Mouse (Mus musculus) hindbrain, embryonic 10.5 days (tissue): ENCODE results near the gene Lpar2. TPM values are rescaled to one million over a fixed set of nuclear protein-coding genes. Genes with fewer than 3 reads are reported as not detected.

Source experiments
- DNase-seq: peaks from one replicate; pipeline ENCODE4 v3.0.0-alpha.2; 2017; ENCODE audit warnings: low spot score
- H3K27ac ChIP-seq: fragments of 300-500 bp; sonication (generic); 2 replicates; pipeline ENCODE4 v1.5.1; 2016; ENCODE audit warnings: mild to moderate bottlenecking, moderate library complexity
- H3K27me3 ChIP-seq: fragments of 300-500 bp; sonication (generic); 2 replicates; pipeline ENCODE4 v1.6.1; 2016; ENCODE audit warnings: mild to moderate bottlenecking; ENCODE audit not compliant: poor library complexity, insufficient read depth, severe bottlenecking
- H3K36me3 ChIP-seq: fragments of 300-500 bp; sonication (generic); 2 replicates; pipeline ENCODE4 v1.6.1; 2016; ENCODE audit warnings: mild to moderate bottlenecking, moderate library complexity
- H3K4me1 ChIP-seq: fragments of 300-500 bp; sonication (generic); replicated peaks from 2 replicates; pipeline ENCODE4 v1.6.1; 2016; ENCODE audit warnings: mild to moderate bottlenecking
- H3K4me3 ChIP-seq: fragments of 300-500 bp; sonication (generic); 2 replicates; pipeline ENCODE4 v1.5.1; 2016; ENCODE audit warnings: mild to moderate bottlenecking, moderate library complexity
- H3K9me3 ChIP-seq: fragments of 300-500 bp; sonication (generic); 2 replicates; pipeline ENCODE4 v1.6.1; 2016; ENCODE audit warnings: mild to moderate bottlenecking, moderate library complexity
- WGBS: fragments of 180-500 bp; shearing (Covaris S2); methylation state at CpG from one replicate; pipeline ENCODE4 v1.1.7; 2016; 5-methylcytosine and 5-hydroxymethylcytosine counted together
- polyA plus RNA-seq: library from polyadenylated mRNA; unstranded; fragments of >200 nt; fragmentation: Nextera tagmentation; extraction: Ambion mirVana; gene quantifications from 2 replicates; pipeline ENCODE4 v1.2.1, GENCODE M21; 2016

Gene Lpar2
- polyA plus RNA-seq, 1 experiment from 2014 or later: 0.63 TPM

- H3K4me1 ChIP-seq: peaks cover 19% of the 10 kb centered on the region
- no peak for DNase-seq
- H3K4me3 ChIP-seq: no peak overlapping the region
- 0 out of 2 replicates have a peak, but pooled peaks cover 1% of the 10 kb centered on the region for H3K9me3 ChIP-seq
- WGBS: 71% methylated on average over 3 of the region's 3 CpGs
- H3K27me3 ChIP-seq: no peaks in the 10 kb centered on the region
- 0 out of 2 replicates have a peak overlapping the region, but pooled peaks have one; percentile 86 for H3K27ac ChIP-seq
- peaks cover 79% of the 10 kb centered on the region for H3K36me3 ChIP-seq
Measured at GRCm38 (mm10) chr8:69809820-69810219, 12.4 kb upstream of the Lpar2 start.

DNA sequence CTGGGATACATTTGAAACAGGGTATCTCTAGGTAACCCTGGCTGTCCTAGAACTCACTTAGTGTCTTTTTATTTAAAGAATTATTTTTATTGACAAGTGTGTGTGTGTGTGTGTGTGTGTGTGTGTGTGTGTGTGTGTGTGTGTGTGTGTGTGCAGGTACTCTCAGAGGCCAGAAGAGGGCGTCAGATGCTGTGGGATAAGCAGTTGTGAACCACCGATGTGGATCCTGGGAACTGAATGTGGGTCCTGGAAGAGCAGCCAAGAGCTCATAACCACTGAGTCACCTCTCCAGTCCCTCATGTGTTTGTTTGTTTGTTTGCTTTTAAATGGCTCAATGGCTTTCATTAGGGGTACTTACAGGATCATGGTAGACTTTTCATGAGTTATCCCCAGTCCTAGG is 7.3 kb upstream of the Lpar2 start:
- H3K27ac ChIP-seq: no peak overlapping the region
- no peaks in the 10 kb centered on the region for H3K27me3 ChIP-seq
- peaks cover 13% of the 10 kb centered on the region for H3K4me1 ChIP-seq
- DNase-seq: no peak
- no peak overlapping the region for H3K4me3 ChIP-seq
- WGBS: 83% methylated on average over 2 of the region's 2 CpGs
- 0 out of 2 replicates have a peak, but pooled peaks cover 2% of the 10 kb centered on the region for H3K9me3 ChIP-seq
- H3K36me3 ChIP-seq: peaks cover 84% of the 10 kb centered on the region

- H3K4me3 ChIP-seq: no peak overlapping the region
- 94% methylated on average over 4 of the region's 4 CpGs for WGBS
Measured at GRCm38 (mm10) chr8:69815396-69815795, 6.8 kb upstream of the Lpar2 start.

GRCm38 (mm10) chr8:69820466-69820865 is 1.8 kb upstream of the Lpar2 start:
- no peak for DNase-seq
- 0 out of 2 replicates have a peak, but pooled peaks cover 15% of the 10 kb centered on the region for H3K27me3 ChIP-seq
- no peak overlapping the region for H3K27ac ChIP-seq
- WGBS: 83% methylated on average over 9 of the region's 9 CpGs
- H3K9me3 ChIP-seq: no peaks in the 10 kb centered on the region
- H3K4me3 ChIP-seq: no peak overlapping the region
- peaks cover 56% of the 10 kb centered on the region for H3K4me1 ChIP-seq
- peaks cover 63% of the 10 kb centered on the region for H3K36me3 ChIP-seq

More at GRCm38 (mm10) chr8:69815396-69815795, 6.8 kb upstream of the Lpar2 start:
- DNase-seq: no peak
- Histone ChIP-seq H3K4me1 (peaks cover 13% of the 10 kb centered on the region), H3K36me3 (peaks cover 80% of the 10 kb centered on the region), H3K9me3 (0 out of 2 replicates have a peak, but pooled peaks cover 2% of the 10 kb centered on the region), H3K27ac (no peak overlapping the region), H3K27me3 (0 out of 2 replicates have a peak, but pooled peaks cover 5% of the 10 kb centered on the region)

DNA sequence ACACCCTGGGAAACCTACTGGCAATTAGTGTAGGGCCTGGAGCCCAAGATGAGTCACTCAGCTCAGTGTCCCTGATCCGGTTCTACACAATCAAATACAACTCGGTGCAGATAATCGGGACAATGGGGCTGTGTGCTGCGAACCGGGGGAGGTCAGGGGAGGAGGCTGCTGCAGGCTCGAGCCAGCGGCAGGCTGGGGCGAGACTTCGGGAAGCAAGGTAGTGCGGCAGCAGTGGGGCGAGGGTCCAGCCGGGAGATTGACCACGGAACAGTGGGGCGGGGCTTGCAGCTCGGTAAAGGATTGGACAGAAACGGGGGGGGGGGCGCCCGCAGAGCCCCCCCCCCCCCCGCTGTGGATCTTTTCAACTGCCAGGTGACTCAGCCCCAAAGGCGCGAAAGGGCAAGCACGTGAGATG is 251 bp upstream of the Lpar2 start:
- WGBS: under 1% methylated on average over 18 of the region's 22 CpGs
- H3K36me3 ChIP-seq: peaks cover 63% of the 10 kb centered on the region
- peak overlapping the region; percentile 67 for H3K4me3 ChIP-seq
- peak overlapping the region; percentile 90 for H3K27ac ChIP-seq
- H3K9me3 ChIP-seq: no peaks in the 10 kb centered on the region
- H3K4me1 ChIP-seq: peaks cover 47% of the 10 kb centered on the region
- DNase-seq: peak; percentile 76
- H3K27me3 ChIP-seq: 0 out of 2 replicates have a peak, but pooled peaks cover 15% of the 10 kb centered on the region

DNA sequence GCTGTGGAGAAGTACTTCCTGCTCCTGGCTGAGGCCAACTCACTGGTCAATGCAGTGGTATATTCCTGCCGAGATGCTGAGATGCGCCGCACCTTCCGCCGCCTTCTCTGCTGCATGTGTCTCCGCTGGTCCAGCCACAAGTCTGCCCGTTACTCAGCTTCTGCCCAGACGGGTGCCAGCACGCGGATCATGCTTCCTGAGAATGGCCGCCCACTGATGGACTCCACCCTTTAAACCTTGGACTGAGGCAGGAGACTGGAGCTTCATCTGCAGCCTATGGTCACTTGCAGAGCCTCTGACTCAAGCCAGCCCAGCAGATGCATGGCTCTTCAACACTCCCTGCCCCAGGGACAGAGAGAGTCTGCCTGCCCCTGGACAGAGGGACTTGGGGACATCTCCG is 4.1 kb downstream of the Lpar2 start:
- DNase-seq: no peak
- Histone ChIP-seq H3K4me3 (no peak overlapping the region), H3K27me3 (0 out of 2 replicates have a peak, but pooled peaks cover 4% of the 10 kb centered on the region), H3K4me1 (peaks cover 45% of the 10 kb centered on the region), H3K36me3 (peaks cover 66% of the 10 kb centered on the region), H3K9me3 (no peaks in the 10 kb centered on the region), H3K27ac (no peak overlapping the region)
- WGBS: 96% methylated on average over 12 of the region's 12 CpGs

DNA sequence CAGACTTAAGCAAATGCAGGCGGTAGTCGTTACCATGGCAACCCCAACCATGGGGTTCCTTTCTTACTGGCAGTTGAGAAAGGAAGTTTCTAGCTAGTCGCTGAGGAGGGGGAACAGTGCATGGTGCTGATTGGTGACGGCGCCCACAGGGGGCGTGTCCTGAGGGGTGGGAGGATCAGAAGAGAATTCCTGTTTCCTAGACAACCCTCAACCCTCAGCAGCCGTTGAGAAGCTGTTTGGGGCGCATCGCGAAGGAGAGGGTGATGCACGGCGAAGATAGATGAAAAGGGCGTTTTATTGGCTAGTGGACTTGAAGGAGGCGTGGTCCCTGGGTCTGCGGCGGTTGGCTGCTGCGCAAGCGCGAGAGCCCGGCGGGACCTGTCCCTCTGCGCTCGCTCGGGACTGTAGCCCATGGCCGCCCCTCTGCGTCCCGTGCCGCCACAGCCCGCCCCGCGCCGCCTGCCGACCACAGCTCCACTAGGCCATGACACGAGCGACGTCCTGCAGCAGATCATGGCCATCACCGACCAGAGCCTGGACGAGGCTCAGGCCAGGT is 10.1 kb downstream of the Lpar2 start, which contains the start of gene Pbx4:
TSS of gene Pbx4 (plus strand) at position 194 of the 556 bp plus-strand sequence.
- DNase-seq: peak; percentile 97
- peak within 1 kb of the TSS; percentile 89 for H3K27ac ChIP-seq
- H3K9me3 ChIP-seq: no peaks in the 10 kb centered on the region
- peaks cover 23% of the 10 kb centered on the region for H3K4me1 ChIP-seq
- H3K27me3 ChIP-seq: no peaks in the 10 kb centered on the region
- WGBS: under 1% methylated on average over 38 of the region's 38 CpGs
- H3K4me3 ChIP-seq: peak within 1 kb of the TSS; percentile 75
- peaks cover 43% of the 10 kb centered on the region for H3K36me3 ChIP-seq

GRCm38 (mm10) chr8:69837057-69837682 is 14.9 kb downstream of the Lpar2 start:
- no peak for DNase-seq
- Histone ChIP-seq H3K36me3 (peaks cover 51% of the 10 kb centered on the region), H3K4me3 (no peak overlapping the region), H3K27ac (no peak overlapping the region), H3K9me3 (no peaks in the 10 kb centered on the region), H3K4me1 (peaks cover 15% of the 10 kb centered on the region), H3K27me3 (no peaks in the 10 kb centered on the region)
- WGBS: 81% methylated on average over 8 of the region's 8 CpGs

DNA sequence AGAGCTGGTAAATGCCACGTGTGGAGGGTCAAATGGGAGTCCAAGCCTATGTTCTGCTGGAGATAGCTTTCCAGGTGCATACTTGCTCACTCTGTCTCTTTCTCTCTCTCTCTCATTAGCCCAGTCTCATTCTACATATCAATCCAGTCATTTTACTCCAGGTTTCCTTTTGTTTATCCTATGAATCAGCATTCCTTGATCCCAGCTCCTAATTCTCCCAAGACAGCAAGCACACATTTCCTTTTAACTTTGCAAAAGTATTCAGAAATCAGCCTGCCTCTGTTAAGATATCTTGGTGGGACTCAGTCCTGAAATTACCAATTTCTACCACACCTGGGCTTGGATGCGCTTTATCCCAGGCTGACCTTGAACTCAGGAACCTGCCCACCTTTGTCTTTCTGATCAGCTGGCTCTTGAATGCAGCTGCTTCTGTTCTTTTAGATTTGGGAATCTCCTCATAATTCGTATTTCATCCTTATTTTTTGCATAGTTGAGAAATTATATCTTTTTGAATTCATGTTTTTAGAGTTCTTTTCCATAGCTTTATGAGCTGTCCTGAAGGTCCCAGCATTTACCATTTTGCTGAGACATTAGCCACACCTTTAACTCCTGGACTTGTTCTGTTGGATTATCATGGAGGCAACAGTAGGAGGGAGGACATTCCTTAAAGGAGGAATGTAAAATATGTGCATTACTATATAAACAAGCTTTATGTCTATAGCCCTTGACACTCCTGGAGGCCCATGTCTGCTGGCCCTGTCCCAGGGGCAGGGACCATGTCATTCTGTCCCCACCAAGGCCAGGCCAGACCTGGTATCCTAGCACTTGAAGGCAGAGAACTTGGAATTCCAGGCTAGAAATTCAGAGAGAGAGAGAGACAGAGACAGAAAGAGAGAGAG is 25.2 kb downstream of the Lpar2 start:
- H3K27me3 ChIP-seq: no peaks in the 10 kb centered on the region
- H3K27ac ChIP-seq: no peak overlapping the region
- H3K4me1 ChIP-seq: no peaks in the 10 kb centered on the region
- WGBS: 77% methylated on average over 3 of the region's 3 CpGs
- H3K4me3 ChIP-seq: no peak overlapping the region
- H3K9me3 ChIP-seq: no peaks in the 10 kb centered on the region
- no peak for DNase-seq
- peaks cover 34% of the 10 kb centered on the region for H3K36me3 ChIP-seq

DNA sequence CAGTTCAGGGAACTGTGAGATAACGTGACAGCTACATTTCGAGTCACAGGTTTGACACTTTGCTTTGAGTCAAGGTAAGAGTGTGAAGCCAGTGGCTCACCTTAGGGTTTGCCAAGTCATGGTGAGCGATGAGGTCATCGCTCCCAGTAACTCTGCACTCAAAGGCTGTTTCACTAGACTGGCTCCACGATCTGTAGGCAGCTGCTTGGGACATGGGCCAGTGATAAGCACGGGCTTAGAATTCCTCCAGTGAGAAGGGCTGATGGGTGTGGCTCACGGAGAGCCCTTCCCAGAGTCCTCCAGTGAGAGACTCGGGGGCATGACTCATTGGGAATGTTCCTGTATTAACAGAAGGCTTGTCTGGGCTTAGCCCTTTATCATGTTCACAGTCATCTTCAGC is 26.7 kb downstream of the Lpar2 start:
- 90% methylated on average over 8 of the region's 8 CpGs for WGBS
- Histone ChIP-seq H3K27me3 (no peaks in the 10 kb centered on the region), H3K4me1 (no peaks in the 10 kb centered on the region), H3K4me3 (no peak overlapping the region), H3K27ac (no peak overlapping the region), H3K9me3 (no peaks in the 10 kb centered on the region), H3K36me3 (peaks cover 48% of the 10 kb centered on the region)
- no peak for DNase-seq

GRCm38 (mm10) chr8:69849899-69850298 is 27.7 kb downstream of the Lpar2 start:
- no peaks in the 10 kb centered on the region for H3K27me3 ChIP-seq
- peak; percentile 16 for DNase-seq
- no peak overlapping the region for H3K27ac ChIP-seq
- peaks cover 48% of the 10 kb centered on the region for H3K36me3 ChIP-seq
- no peaks in the 10 kb centered on the region for H3K9me3 ChIP-seq
- H3K4me1 ChIP-seq: no peaks in the 10 kb centered on the region
- WGBS: 46% methylated on average over 3 of the region's 3 CpGs
- H3K4me3 ChIP-seq: no peak overlapping the region

GRCm38 (mm10) chr8:69850926-69851506 is 28.8 kb downstream of the Lpar2 start:
- Histone ChIP-seq H3K9me3 (no peaks in the 10 kb centered on the region), H3K27ac (no peak overlapping the region), H3K27me3 (no peaks in the 10 kb centered on the region), H3K36me3 (peaks cover 51% of the 10 kb centered on the region), H3K4me1 (no peaks in the 10 kb centered on the region), H3K4me3 (no peak overlapping the region)
- no peak for DNase-seq
- WGBS: 87% methylated on average over 7 of the region's 7 CpGs
